Mouse (Mus musculus): ENCODE results near the gene Zfp560. TPM values are rescaled to one million over a fixed set of nuclear protein-coding genes. Genes with fewer than 3 reads are reported as not detected.

The Zfp560 gene
- 88.4 and 138 TPM in 2 replicates for polyA plus RNA-seq (2015; fragmentation: Nextera tagmentation; extraction: Ambion mirVana)

DNA sequence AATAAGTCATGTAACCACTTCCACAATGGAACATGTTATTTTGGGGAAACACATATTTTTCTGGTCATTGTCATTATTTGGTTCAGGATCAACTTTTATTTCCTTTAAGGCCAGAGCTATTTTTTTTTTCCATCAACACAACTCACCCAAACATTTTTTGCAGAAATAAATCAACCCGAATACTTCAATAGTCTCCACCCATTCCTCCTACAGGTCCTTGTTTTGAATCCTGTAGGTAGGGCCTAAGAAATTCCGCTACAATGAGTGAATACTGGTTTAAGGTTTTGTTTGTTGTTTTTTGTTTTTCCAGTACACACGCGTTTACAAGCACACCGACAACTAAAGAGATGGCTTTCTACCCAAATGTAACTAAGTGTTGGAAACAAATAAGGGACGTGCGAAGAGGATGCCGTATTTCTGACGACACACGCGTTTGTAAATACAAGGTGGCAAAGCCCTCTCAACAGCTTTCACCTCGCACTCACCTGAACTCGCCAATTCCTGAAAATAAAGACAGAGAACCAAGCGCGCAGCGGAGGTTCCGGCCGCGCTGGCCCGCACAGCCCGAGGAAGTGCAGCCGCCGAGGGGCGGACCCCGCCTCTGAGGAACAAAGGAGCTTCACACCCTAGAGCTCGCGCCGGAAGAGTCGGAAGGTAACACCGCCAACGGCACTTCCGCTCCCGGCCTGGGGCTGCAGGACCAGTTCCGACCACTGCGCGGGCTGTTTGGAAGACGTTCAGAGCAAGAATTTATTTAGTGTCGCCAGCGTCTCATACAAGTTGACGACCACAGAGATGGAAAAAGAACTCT is at the start of gene Zfp560:
TSS of gene Zfp560 (minus strand) at position 646 of the 811 bp plus-strand sequence.

GRCm38 (mm10) chr9:20335994-20336393 is 49.0 kb downstream of the Zfp560 start, which contains the start of gene Olfr18:
Gene Olfr18, minus strand, starts transcription at chr9:20336094.

DNA sequence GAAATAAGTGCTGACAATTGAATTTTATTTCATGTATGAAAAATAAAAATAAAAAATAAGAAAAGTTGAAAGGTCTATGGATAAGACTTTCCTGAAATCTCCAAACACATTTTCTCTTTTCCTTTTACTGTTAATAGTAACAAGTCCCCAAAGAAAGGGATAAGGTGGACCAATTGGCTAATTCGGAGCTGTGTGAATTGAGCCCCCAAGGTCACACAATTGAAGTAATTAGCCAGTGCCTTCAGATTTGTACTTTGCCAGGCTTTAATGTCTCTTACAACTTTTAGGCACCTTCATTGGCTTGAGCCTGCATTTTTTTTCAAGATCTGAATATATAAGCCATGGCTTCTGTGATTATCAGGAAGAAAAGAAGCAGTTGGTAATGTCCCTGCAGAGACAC is 86.7 kb downstream of the Zfp560 start, which contains the start of gene Olfr873:
TSS of gene Olfr873 (plus strand) at position 301 of the 400 bp plus-strand sequence.

Other genes with a start within 250 kb of the Zfp560 start
- gene Olfr870, start 211.1 kb downstream of the Zfp560 start, polyA plus RNA-seq (2015; fragmentation: Nextera tagmentation; extraction: Ambion mirVana): not detected in 2 replicates
- not detected in 2 replicates for gene Olfr871, start 173.0 kb downstream of the Zfp560 start, polyA plus RNA-seq (2015; fragmentation: Nextera tagmentation; extraction: Ambion mirVana)
- not detected in 2 replicates for gene Olfr872, start 148.1 kb downstream of the Zfp560 start, polyA plus RNA-seq (2015; fragmentation: Nextera tagmentation; extraction: Ambion mirVana)
- gene Olfr39, start 102.8 kb downstream of the Zfp560 start, polyA plus RNA-seq (2015; fragmentation: Nextera tagmentation; extraction: Ambion mirVana): not detected in 2 replicates
- not detected in 2 replicates for gene Olfr873, start 86.6 kb downstream of the Zfp560 start, polyA plus RNA-seq (2015; fragmentation: Nextera tagmentation; extraction: Ambion mirVana)
- 0.06 TPM in 1 of 2 replicates, not detected in the other for gene Olfr18, start 49.1 kb downstream of the Zfp560 start, polyA plus RNA-seq (2015; fragmentation: Nextera tagmentation; extraction: Ambion mirVana)
- gene Zfp26, start 75.0 kb upstream of the Zfp560 start, polyA plus RNA-seq (2015; fragmentation: Nextera tagmentation; extraction: Ambion mirVana): 8.2 and 9.3 TPM in 2 replicates
- 17.0 and 18.4 TPM in 2 replicates for gene Zfp426, start 107.6 kb upstream of the Zfp560 start, polyA plus RNA-seq (2015; fragmentation: Nextera tagmentation; extraction: Ambion mirVana)
- 31.7 and 34.7 TPM in 2 replicates for gene Zfp266, start 136.2 kb upstream of the Zfp560 start, polyA plus RNA-seq (2015; fragmentation: Nextera tagmentation; extraction: Ambion mirVana)
- gene Zfp846, start 196.1 kb upstream of the Zfp560 start, polyA plus RNA-seq (2015; fragmentation: Nextera tagmentation; extraction: Ambion mirVana): 10.1 and 11.5 TPM in 2 replicates

All from adrenal gland, postnatal 0 days (tissue).